Mouse (Mus musculus) liver, embryonic 15.5 days (tissue): ENCODE results near the gene Nemp2. TPM values are rescaled to one million over a fixed set of nuclear protein-coding genes. Genes with fewer than 3 reads are reported as not detected.

Experiments used
- ATAC-seq: fragments of 200-750 bp; cut with Nextera tagmentation; 2 replicates; pipeline ENCODE4 v1.8.0; 2017; ENCODE audit warnings: moderate number of reproducible peaks, mild to moderate bottlenecking, moderate library complexity; ENCODE audit not compliant: insufficient read depth
- H3K27ac ChIP-seq: fragments of 300-500 bp; sonication (generic); replicated peaks from 2 replicates; pipeline ENCODE4 v1.5.1; 2015; ENCODE audit warnings: mild to moderate bottlenecking, inconsistent platforms
- H3K27me3 ChIP-seq: fragments of 300-500 bp; sonication (generic); 2 replicates; pipeline ENCODE4 v1.6.1; 2015; ENCODE audit warnings: mild to moderate bottlenecking, inconsistent platforms
- H3K36me3 ChIP-seq: fragments of 300-500 bp; sonication (generic); replicated peaks from 2 replicates; pipeline ENCODE4 v1.6.1; 2015; ENCODE audit warnings: moderate library complexity, mild to moderate bottlenecking, inconsistent platforms
- H3K4me1 ChIP-seq: fragments of 300-500 bp; sonication (generic); replicated peaks from 2 replicates; pipeline ENCODE4 v1.6.1; 2015; ENCODE audit warnings: inconsistent platforms
- H3K4me2 ChIP-seq: fragments of 300-500 bp; sonication (generic); 2 replicates; pipeline ENCODE4 v1.6.1; 2015; ENCODE audit warnings: moderate library complexity, mild to moderate bottlenecking, inconsistent platforms
- H3K4me3 ChIP-seq: fragments of 300-500 bp; sonication (generic); replicated peaks from 2 replicates; pipeline ENCODE4 v1.5.1; 2015; ENCODE audit warnings: mild to moderate bottlenecking, inconsistent platforms
- H3K9ac ChIP-seq: fragments of 300-500 bp; sonication (generic); 2 replicates; pipeline ENCODE4 v1.6.1; 2015; ENCODE audit warnings: moderate library complexity, mild to moderate bottlenecking, inconsistent platforms
- H3K9me3 ChIP-seq: fragments of 300-500 bp; sonication (generic); replicated peaks from 2 replicates; pipeline ENCODE4 v1.6.1; 2016; ENCODE audit warnings: inconsistent platforms
- WGBS: fragments of 180-500 bp; shearing (Covaris S2); methylation state at CpG from one replicate; pipeline ENCODE4 v1.1.7; 2015; ENCODE audit warnings: mixed read lengths; ENCODE audit not compliant: insufficient replicate concordance; 5-methylcytosine and 5-hydroxymethylcytosine counted together
- polyA plus RNA-seq: library from polyadenylated mRNA; unstranded; fragments of >200 nt; fragmentation: Nextera tagmentation; extraction: Ambion mirVana; gene quantifications from 2 replicates; pipeline ENCODE4 v1.2.1, GENCODE M21; 2015

Gene Nemp2
- 1.3 and 1.4 TPM in 2 replicates for polyA plus RNA-seq

DNA sequence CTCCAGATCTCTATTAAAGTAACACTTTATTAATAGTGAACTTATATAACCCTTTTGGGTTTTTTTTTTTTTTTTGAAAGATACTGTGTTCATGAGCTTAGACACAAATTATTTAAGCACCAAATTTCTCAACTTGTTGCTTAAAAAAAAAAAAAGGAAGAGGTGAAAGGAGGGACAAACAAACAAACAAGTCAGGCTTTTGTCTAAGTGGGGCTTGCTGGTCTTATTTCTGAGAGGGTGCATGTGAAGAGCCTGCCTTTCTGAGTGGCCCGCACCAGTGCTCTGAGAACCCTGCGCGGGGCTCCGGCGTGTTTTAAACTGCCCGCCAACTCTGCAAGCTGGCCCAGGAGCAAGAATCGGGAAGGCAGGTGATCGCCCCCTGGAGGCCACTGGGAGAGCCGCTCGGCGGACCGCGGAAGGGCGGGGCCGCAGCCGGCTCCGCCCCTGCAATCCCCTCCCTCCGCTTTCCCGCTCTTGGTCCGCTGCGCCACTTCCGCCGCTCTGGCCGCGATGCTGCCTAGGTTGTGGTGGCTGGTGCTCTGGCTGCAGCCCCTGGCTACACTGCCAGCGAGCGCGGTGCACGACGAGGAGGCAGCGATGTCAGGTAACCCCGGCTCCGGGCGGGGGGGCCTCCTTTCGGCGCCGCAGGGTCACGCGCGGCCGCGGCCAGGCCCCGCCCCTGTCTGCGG, at the start of gene Nemp2:
TSS of gene Nemp2 (plus strand) at position 456 of the 689 bp plus-strand sequence.
- peak within 1 kb of the TSS; percentile 67 for H3K9ac ChIP-seq
- peak within 1 kb of the TSS; percentile 70 for H3K4me2 ChIP-seq
- H3K9me3 ChIP-seq, result no peaks in the 10 kb centered on the region
- peak; percentile 88 for ATAC-seq
- H3K36me3 ChIP-seq, result no peaks in the 10 kb centered on the region
- H3K4me1 ChIP-seq, result peaks cover 14% of the 10 kb centered on the region
- H3K27me3 ChIP-seq, result no peaks in the 10 kb centered on the region
- peak within 1 kb of the TSS; percentile 80 for H3K4me3 ChIP-seq
- WGBS, result under 1% methylated on average over 44 of the region's 44 CpGs
- H3K27ac ChIP-seq, result peak within 1 kb of the TSS; percentile 61

DNA sequence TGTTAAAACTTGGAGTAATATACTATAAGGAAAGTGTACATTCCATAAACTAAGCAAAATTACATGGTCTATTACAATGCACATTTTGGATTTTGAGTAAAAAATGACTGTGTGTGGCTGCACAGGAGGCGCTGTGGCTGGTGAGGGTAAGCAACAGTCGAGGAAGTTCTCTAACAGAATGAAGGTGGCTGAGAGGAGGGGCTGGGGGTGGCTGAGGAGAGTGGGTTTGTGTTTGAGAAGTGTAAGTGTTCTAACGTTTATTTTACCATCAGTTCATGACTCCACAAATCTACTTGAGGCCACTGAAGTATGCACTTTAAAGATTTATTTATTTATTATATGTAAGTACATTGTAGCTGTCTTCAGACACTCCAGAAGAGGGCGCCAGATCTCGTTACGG, 48.8 kb upstream of the Nemp2 start:
- H3K4me1 ChIP-seq, result peaks cover 7% of the 10 kb centered on the region; the same call in 1 of the 2 replicates
- H3K36me3 ChIP-seq, result no peaks in the 10 kb centered on the region
- ATAC-seq, result no peak
- no peaks in the 10 kb centered on the region for H3K27me3 ChIP-seq
- no peak overlapping the region for H3K4me2 ChIP-seq
- no peaks in the 10 kb centered on the region for H3K9me3 ChIP-seq
- H3K9ac ChIP-seq, result no peak overlapping the region
- WGBS, result 46% methylated on average over 6 of the region's 6 CpGs
- no peak overlapping the region for H3K27ac ChIP-seq
- no peak overlapping the region for H3K4me3 ChIP-seq

DNA sequence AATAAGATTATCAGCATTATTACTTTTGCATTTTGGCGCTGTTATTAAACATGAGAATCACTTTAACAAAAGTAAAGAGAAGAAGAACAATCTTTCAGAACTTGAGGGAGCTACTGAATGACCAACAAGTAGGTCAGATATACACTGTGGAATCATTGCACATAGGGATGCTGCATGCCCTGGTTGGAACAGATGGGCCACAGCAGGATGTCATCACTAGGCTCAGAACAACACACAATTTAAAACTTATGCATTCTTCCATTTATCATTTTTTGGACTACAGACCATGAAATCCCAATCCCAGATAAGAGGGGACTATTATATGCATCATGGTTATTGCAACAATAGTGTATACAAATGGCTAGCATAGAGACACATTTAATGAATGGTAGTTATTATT, 47.6 kb upstream of the Nemp2 start:
- Histone ChIP-seq H3K4me3 (no peak overlapping the region), H3K4me2 (no peak overlapping the region), H3K27ac (no peak overlapping the region), H3K9ac (no peak overlapping the region), H3K4me1 (peaks cover 7% of the 10 kb centered on the region; the same call in 1 of the 2 replicates), H3K9me3 (no peaks in the 10 kb centered on the region), H3K27me3 (no peaks in the 10 kb centered on the region), H3K36me3 (no peaks in the 10 kb centered on the region)
- ATAC-seq, result no peak
- WGBS, result 71% methylated on average over 1 of the region's 1 CpGs

DNA sequence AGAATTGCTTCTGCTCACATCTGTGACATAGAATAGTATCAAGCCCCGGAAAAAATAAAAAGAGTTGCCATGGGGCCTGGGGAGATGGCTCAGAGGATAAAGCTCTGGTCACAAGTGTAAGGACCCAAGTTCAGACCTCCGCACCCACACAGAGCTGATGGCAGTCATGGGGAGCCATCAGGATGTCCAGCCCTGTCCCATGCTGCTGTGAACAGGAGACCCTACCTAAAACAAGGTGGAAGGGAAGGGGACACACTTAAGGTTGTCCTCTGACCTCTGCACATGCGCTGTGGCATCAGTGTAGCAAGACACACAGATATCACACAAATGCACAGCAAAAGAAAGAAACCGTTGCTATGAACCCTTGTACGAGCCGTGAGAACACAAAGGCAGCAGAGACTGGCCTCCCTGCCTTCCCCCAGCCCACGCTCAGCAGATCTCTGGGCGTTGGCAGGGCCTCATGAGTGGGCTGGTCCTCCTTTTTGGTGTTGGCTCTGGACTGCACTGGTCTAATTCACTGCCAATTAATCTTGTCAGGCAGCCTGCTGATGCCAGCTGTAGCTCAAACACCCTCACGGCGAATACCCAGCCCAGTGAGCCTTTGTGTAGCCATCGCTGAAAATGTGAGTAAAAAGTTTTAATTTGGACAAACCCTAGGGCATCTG, 33.4 kb upstream of the Nemp2 start:
- Histone ChIP-seq H3K4me3 (no peak overlapping the region), H3K9me3 (no peaks in the 10 kb centered on the region), H3K36me3 (no peaks in the 10 kb centered on the region), H3K27ac (no peak overlapping the region), H3K4me1 (no peaks in the 10 kb centered on the region), H3K27me3 (no peaks in the 10 kb centered on the region), H3K4me2 (no peak overlapping the region), H3K9ac (no peak overlapping the region)
- 59% methylated on average over 11 of the region's 11 CpGs for WGBS
- no peak for ATAC-seq

DNA sequence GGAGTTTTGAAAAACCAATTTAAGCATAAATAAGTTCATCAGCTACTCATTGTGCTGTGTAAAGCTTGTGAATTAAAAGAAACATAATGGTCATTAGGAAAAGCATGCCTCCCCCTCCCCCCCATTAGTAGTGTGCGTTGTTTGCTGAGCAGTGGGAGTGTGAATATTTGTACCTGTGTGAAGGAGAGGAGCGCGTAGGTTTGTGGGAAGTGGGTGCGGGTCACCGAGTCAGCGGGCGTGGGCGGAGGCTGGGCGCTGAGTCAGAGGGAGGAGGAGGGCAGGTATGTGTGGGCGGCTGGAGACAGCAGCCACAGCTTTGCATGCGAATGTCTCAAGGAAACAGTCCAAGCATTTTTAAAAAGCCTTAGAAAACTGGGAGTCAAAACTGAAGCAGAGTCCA, 32.7 kb upstream of the Nemp2 start:
- no peak overlapping the region for H3K4me3 ChIP-seq
- no peak for ATAC-seq

DNA sequence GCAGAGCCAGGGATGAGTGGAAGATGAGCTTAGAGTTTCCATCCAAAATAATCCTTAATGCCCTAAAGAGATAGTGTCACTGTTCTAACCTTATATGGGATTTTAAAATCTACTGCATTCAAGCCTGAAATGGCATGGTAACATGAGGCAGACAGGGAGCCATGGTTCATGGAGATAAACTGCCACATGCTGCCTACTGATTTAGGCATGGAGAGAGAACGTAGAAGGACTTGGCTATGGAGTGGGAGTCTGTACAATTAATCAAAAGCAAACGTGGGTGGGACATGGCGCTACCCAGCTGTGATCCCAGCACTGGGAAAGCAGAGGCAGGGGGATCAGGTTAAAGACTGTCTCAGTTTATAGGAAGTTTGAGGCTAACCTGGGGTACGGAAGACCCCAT, 32.1 kb upstream of the Nemp2 start:
- Histone ChIP-seq H3K4me1 (no peaks in the 10 kb centered on the region), H3K27me3 (no peaks in the 10 kb centered on the region), H3K36me3 (no peaks in the 10 kb centered on the region), H3K9ac (no peak overlapping the region), H3K4me2 (no peak overlapping the region), H3K4me3 (no peak overlapping the region), H3K9me3 (no peaks in the 10 kb centered on the region), H3K27ac (no peak overlapping the region)
- 61% methylated on average over 4 of the region's 4 CpGs for WGBS
- no peak for ATAC-seq

More for the DNA sequence above, 32.7 kb upstream of the Nemp2 start:
- no peaks in the 10 kb centered on the region for H3K36me3 ChIP-seq
- no peak overlapping the region for H3K27ac ChIP-seq
- WGBS, result 42% methylated on average over 11 of the region's 11 CpGs
- H3K4me1 ChIP-seq, result no peaks in the 10 kb centered on the region
- no peak overlapping the region for H3K9ac ChIP-seq
- H3K9me3 ChIP-seq, result no peaks in the 10 kb centered on the region
- peak overlapping the region; percentile 23; the same call in 1 of the 2 replicates for H3K4me2 ChIP-seq
- H3K27me3 ChIP-seq, result no peaks in the 10 kb centered on the region

DNA sequence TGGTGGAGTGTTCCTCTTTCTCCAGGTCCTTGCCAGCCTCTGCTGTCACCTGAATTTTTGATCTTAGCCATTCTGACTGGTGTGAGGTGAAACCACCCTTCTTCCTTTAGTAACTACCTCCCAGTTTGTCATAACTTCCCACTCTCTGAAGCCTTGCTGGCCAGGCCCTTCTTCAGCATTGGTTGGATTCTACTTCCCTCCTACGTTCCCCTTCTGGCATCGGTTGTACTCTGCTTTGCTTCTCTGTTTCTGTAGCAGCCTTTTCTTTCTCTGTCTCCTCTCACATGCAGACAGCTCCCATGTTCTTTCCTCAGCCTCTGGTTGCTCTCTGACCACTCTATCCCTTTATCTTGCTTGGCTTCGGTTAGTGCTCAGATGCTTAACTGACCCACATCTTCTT, 29.0 kb upstream of the Nemp2 start:
- Histone ChIP-seq H3K27ac (no peak overlapping the region), H3K4me1 (no peaks in the 10 kb centered on the region), H3K9ac (no peak overlapping the region), H3K36me3 (no peaks in the 10 kb centered on the region), H3K4me3 (no peak overlapping the region), H3K9me3 (no peaks in the 10 kb centered on the region), H3K4me2 (no peak overlapping the region), H3K27me3 (no peaks in the 10 kb centered on the region)
- 53% methylated on average over 3 of the region's 3 CpGs for WGBS
- no peak for ATAC-seq

DNA sequence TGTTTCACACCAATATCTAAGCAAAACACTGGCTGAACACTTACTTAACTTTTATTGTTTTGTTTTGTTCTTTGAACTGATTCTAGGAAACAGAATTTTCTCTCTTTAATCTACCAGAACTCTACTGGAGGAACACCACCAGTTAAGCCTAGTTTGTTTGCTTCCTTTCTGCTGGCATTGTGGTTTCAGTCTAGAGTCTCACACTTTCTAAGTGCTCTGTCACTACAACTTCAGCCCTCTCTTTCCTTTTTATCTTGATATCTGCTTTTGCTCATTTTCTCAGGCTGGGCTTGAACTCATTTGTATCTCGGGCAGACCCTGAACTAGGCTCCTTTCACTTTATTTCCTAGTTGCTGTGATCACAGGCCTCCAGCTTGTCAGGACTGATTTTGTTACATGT, 22.8 kb upstream of the Nemp2 start:
- Histone ChIP-seq H3K9ac (no peak overlapping the region), H3K4me1 (no peaks in the 10 kb centered on the region), H3K4me3 (no peak overlapping the region), H3K27ac (no peak overlapping the region), H3K36me3 (no peaks in the 10 kb centered on the region), H3K9me3 (no peaks in the 10 kb centered on the region), H3K4me2 (no peak overlapping the region), H3K27me3 (no peaks in the 10 kb centered on the region)
- WGBS, result 11% methylated on average over 1 of the region's 1 CpGs
- no peak for ATAC-seq

DNA sequence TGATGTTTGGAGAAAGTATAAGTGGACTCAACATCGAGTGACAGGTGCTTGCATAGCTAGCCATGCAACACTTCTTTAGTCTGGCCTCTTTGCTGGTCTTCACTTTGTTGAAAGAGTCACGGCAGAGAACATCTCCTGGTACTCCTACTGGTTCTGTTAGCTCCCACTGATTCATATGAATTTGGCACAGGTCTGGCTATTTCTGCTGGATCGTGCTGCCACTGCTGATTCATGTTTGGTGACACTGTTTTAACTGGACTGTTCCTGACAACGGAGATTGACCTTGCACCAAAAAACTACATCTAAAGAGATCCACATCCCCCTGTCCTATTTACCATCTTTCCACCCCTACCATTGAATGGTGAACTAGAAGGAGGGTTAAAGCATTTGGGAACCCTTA, 22.0 kb upstream of the Nemp2 start:
- Histone ChIP-seq H3K9ac (no peak overlapping the region), H3K4me2 (no peak overlapping the region), H3K9me3 (no peaks in the 10 kb centered on the region), H3K4me3 (no peak overlapping the region), H3K27me3 (no peaks in the 10 kb centered on the region), H3K4me1 (no peaks in the 10 kb centered on the region), H3K27ac (no peak overlapping the region), H3K36me3 (no peaks in the 10 kb centered on the region)
- WGBS, result 65% methylated on average over 4 of the region's 4 CpGs
- no peak for ATAC-seq

DNA sequence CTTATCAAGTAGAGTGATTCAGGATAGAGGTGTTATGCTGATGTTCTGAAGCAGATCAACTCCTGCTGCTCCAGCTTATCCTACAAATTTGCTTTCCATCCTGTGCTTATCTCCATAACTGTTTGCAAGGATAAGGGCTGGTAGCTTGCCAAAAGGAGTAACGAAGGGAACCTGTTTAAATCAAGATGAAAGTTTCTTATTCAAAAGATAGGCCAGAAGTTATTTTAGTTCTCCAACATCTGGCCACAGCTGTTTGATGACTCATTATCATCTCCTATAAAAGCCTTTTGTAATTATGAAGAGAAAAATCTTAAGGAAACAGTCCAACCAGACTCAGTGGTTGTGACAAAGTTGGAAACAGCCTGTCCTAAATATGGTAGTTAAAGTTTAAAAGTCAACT, 12.3 kb upstream of the Nemp2 start:
- Histone ChIP-seq H3K27ac (no peak overlapping the region), H3K9ac (no peak overlapping the region), H3K27me3 (no peaks in the 10 kb centered on the region), H3K4me1 (no peaks in the 10 kb centered on the region), H3K4me2 (no peak overlapping the region), H3K36me3 (no peaks in the 10 kb centered on the region), H3K4me3 (no peak overlapping the region), H3K9me3 (no peaks in the 10 kb centered on the region)
- no peak for ATAC-seq
- WGBS, result 27% methylated on average over 1 of the region's 1 CpGs

DNA sequence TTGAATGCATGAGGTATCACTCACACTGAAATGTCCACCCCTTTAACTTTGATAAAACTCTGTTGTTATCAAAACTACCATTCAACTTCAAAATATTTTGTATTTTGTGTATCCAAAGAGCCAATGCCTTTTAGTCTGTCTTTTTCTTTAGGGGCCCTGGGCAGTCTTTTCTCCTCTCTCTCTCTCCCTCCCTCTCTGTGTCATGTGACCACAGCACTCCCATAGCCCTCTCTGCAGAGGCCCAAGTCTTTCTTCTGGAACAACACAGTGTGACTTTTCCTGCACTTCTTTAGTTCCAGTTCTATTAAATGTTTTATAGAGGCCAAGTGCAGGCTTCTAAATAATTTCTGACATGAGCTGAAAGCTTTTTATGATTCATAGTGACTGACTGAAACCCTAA, 10.1 kb upstream of the Nemp2 start:
- Histone ChIP-seq H3K36me3 (no peaks in the 10 kb centered on the region), H3K27me3 (no peaks in the 10 kb centered on the region), H3K9me3 (no peaks in the 10 kb centered on the region), H3K27ac (no peak overlapping the region), H3K4me1 (no peaks in the 10 kb centered on the region), H3K4me2 (no peak overlapping the region), H3K4me3 (no peak overlapping the region), H3K9ac (no peak overlapping the region)
- no peak for ATAC-seq

DNA sequence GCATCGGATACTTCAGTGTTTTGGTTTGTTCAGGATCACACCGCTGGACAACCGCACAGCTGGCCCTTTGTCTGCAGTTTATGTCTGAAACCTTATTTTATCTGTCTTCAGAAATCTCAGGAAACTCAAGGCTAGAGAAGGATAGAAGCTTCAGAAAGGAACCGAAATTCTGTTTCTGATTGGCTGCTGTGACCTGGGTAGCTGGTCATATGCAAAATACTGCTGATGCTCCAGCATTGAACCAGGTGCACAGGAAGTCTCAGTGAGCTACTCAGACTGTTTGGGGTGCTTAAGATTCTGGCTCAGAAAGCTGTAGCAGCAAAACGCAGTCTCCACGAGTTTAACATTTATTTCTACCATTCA, 415 bp downstream of the Nemp2 start:
- Histone ChIP-seq H3K9ac (peak overlapping the region; percentile 67), H3K4me3 (peak overlapping the region; percentile 80), H3K36me3 (no peaks in the 10 kb centered on the region), H3K27me3 (no peaks in the 10 kb centered on the region), H3K4me1 (peaks cover 14% of the 10 kb centered on the region), H3K9me3 (no peaks in the 10 kb centered on the region), H3K27ac (peak overlapping the region; percentile 61), H3K4me2 (peak overlapping the region; percentile 70)
- WGBS, result 1% methylated on average over 6 of the region's 6 CpGs
- peak; percentile 71 for ATAC-seq
